Mouse (Mus musculus): ENCODE data around the gene Olfr1480.

The Olfr1480 gene

DNA sequence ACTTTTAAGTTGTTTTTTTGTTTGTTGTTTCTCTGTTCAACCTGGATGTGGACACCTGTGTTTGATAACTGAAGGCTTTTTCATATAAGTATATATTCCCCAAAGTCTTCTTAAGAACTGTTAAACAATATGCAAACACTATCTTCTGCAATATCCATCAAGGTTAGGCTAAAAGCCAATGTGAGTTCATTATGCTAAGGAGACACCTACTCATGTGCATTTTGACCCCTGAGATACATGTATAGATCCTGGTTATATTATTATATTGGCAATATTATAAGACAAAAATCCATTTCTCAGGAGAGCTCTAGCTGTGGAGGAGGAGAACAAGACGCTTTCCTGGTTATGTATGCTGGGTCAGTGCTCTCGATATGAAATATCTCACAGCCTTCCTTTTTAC, at the start of gene Olfr1480:
Gene Olfr1480, plus strand, starts transcription at position 301 of the 400 bp plus-strand sequence.
- no peak for DNase-seq (ENCODE audit: low spot score in 2 of 2)

GRCm38 (mm10) chr19:13480096-13480495, 47.6 kb upstream of the Olfr1480 start, which contains the start of gene Olfr1475:
Gene Olfr1475 (minus strand): TSS chr19:13480196.
- DNase-seq (ENCODE audit: low spot score in 2 of 2) = no peak

DNA sequence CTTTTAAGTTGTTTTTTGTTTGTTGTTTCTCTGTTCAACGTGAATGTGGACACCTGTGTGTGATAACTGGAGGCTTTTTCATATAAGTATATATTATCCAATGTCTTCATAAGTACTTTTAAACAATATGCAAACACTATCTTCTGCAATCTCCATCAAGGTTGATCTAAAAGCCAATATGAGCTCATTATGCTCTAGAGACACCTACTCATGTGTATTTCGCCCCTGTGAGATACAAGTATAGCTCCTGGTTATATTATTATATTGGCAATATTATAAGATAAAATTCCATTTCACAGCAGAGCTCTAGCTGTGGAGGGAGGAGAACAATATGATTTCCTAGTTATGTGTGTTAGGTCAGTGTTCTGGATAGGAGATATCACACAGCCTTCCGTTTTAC, 27.5 kb upstream of the Olfr1480 start, which contains the start of gene Olfr1477:
Gene Olfr1477, plus strand, starts transcription at position 301 of the 400 bp plus-strand sequence.
- no peak for DNase-seq (ENCODE audit: low spot score in 2 of 2)

Measured in spleen, postnatal 10 days (tissue).